Mouse (Mus musculus) liver, embryonic 14.5 days (tissue): ENCODE results near the gene Klf1.

Experiments
- CTCF ChIP-seq: IDR thresholded peaks from 2 replicates; pipeline ENCODE4 v1.5.1; 2016; ENCODE audit warnings: antibody characterized with exemption, low read depth, control low read depth
- EP300 ChIP-seq: IDR thresholded peaks from 2 replicates; pipeline ENCODE4 v1.6.1; 2016; ENCODE audit warnings: antibody characterized with exemption, low read depth

DNA sequence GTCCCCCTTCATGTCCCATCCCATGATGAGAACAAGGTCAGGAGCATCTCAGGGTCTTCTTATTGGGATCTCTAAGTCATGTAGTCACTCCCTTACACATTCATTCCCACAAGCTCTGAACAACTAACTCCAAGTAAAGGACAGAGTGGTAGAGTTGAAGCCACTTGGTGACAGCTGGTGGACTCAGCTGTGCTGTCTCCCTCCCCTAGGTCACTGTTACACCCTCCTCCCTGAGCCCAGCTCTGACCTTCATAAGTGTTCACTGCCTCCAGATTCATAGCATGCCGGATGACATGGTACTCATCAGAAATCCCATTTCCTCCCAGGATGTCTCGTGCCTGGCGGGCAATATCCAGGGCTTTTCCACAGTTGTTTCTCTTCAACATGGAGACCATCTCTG is 13.4 kb upstream of the Klf1 start:
- TF ChIP-seq EP300: no peak
- TF ChIP-seq CTCF: no peak
